Mouse (Mus musculus): ENCODE measurements at regions not wholly inside any gene's neighbourhood (a gene's known extent, or its start where the extent isn't known, plus 50 kb on each side); places are given as distances from the start of the nearest gene placed in this dataset.

GRCm38 (mm10) chr1:113412858-113413257 is 1548.1 kb upstream of the Dsel start:
- TF ChIP-seq MEF2A (IDR thresholded peaks at IDR 0.05; ENCODE audit: borderline replicate concordance, low read depth, low read length): no peak
- TF ChIP-seq SIN3A (IDR thresholded peaks at IDR 0.05; ENCODE audit: low read length): no peak
- TF ChIP-seq EP300 (IDR thresholded peaks at IDR 0.05; ENCODE audit: low read length): no peak
- no peak for TF ChIP-seq POLR2A (IDR thresholded peaks at IDR 0.05; ENCODE audit: low read depth, low read length)
- no peak for TF ChIP-seq JUN (IDR thresholded peaks at IDR 0.05; ENCODE audit: insufficient read depth, low read depth, low read length)
- TF ChIP-seq USF1 (IDR thresholded peaks at IDR 0.05; ENCODE audit: low read depth, low read length): no peak
- no peak for TF ChIP-seq CHD2 (IDR thresholded peaks at IDR 0.05; ENCODE audit: low read length)
- TF ChIP-seq MAX (IDR thresholded peaks at IDR 0.05; ENCODE audit: low read length): no peak
- TF ChIP-seq CHD1 (IDR thresholded peaks at IDR 0.05; ENCODE audit: low read depth, low read length): no peak
- TF ChIP-seq CTCF (conservative IDR thresholded peaks at IDR 0.05 in 1 of 2, IDR thresholded peaks at IDR 0.05 in 1 of 2; ENCODE audit: low read depth in 2 of 2, low read length in 2 of 2): no peak
- TF ChIP-seq NELFE (IDR thresholded peaks at IDR 0.05; ENCODE audit: low read depth, low read length): no peak
- no peak for TF ChIP-seq ELF1 (IDR thresholded peaks at IDR 0.05; ENCODE audit: low read depth, low read length)
- TF ChIP-seq USF2 (conservative IDR thresholded peaks at IDR 0.05; ENCODE audit: low read depth, low read length): no peak
- no peak for TF ChIP-seq ZKSCAN1 (IDR thresholded peaks at IDR 0.05; ENCODE audit: borderline replicate concordance, low read depth, low read length)
